Mouse (Mus musculus) gonadal fat pad, adult 2 months (tissue): ENCODE results near the gene Rgs6. TPM values are rescaled to one million over a fixed set of nuclear protein-coding genes. Genes with fewer than 3 reads are reported as not detected.

Experiments used
- DNase-seq: peaks from one replicate; pipeline ENCODE4 v3.0.0-alpha.2; 2012; ENCODE audit warnings: low read depth
- polyA plus RNA-seq: library from polyadenylated mRNA; depleted of rRNA; stranded (reverse); fragments of >200 nt; gene quantifications from 2 replicates; pipeline ENCODE4 v1.2.3, GENCODE M21; 2012; rRNA removed

Gene Rgs6
- polyA plus RNA-seq, result 1.1 TPM in 2 replicates

DNA sequence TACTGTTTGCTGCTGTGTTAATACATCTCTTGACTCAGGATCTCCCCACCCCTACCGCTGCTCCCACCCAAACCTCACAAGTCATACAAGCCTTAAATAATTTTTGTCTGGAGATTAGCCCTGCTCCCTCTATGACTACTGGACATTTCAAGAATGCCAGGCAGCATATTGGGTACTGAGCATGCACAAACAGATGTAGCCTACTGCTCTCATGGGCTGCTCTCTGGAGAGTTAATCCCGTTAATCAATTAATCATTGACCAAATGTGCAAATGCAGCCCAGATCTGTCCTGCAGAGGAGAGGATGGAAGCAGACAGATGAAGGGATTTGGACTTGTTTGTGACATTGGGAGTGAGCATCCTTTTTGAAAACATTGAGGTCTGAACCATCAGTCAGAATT lies at the start of gene Rgs6:
Gene Rgs6 (plus strand): TSS at position 276 of the 400 bp plus-strand sequence.
- no peak for DNase-seq

DNA sequence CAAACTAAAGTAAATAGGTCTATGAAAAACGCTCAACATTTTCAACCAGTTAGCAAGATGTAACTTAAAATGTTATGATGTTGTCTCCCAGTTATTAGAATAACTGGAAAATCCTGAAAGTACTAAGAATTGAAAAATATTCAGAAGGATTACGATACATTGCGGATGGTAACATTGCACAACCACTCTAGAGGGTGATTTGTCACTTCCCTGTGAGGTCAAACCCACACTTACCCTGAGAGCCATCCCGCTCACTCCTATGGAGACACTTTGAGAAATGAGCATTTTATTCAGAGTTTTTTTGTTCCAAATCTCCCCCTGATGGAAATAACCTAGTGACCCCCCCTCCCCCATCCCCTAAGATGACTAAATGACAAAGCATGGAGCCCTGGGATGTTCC lies 41.0 kb upstream of the Rgs6 start:
- no peak for DNase-seq

DNA sequence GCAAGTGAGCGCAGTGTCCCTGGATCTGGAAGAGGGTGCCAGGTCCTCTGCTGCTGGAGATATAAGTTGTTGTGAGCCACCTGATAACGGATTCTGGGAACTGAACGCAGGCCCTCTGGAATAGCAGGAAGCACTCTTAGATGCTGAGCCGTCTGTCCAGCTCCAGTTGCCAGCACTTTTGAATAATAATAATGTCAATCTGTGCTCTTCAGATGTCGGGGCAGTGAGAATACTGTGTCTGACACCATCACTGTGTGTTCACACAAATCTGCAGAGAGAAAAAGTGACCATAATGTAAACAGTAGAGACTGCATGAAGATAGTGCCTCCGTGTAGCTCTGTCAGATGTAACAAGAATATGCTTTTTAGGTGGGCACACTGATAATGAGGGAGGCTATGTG lies 38.9 kb upstream of the Rgs6 start:
- DNase-seq, result no peak

DNA sequence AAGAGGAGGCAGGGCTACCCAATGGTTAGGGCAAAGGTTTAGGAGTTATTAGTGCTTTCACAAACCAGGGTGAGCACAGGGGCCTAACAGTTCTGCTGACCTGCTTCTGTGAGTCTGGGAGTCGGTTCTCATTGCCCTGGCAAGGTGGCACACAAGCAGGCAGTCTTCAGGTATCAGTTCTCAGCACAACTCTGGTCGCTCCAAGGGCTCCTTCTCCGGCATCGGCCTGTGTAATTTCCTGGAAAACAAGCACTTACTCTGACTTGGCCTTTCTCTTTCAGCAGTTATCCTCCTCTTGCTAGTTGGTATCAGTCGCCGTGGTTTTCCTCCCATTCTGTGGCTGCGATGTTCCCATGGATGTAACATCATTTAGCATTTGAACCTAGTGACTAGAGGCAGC lies 38.0 kb upstream of the Rgs6 start:
- DNase-seq, result no peak

- no peak for DNase-seq
Observed at GRCm38 (mm10) chr12:82552376-82552775, 35.7 kb upstream of the Rgs6 start.

DNA sequence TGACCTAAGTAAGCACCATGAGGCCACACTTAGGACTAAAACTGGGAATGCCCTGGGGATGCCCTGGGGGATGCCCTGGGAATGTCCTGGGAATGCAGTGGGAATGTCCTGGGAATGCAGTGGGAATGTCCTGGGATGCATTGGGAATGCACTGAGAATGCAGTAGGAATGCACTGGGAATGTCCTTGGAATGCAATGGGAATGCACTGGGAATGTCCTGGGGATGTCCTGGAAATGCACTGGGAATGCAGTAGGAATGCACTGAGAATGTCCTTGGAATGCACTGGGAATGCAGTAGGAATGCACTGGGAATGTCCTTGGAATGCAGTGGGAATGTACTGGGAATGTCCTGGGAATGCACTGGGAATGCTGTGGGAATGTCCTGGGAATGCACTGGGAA lies 25.2 kb upstream of the Rgs6 start:
- no peak for DNase-seq

GRCm38 (mm10) chr12:82568370-82568769 lies 19.7 kb upstream of the Rgs6 start:
- DNase-seq, result no peak

- no peak for DNase-seq
Observed at GRCm38 (mm10) chr12:82572706-82573105, 15.4 kb upstream of the Rgs6 start.

DNA sequence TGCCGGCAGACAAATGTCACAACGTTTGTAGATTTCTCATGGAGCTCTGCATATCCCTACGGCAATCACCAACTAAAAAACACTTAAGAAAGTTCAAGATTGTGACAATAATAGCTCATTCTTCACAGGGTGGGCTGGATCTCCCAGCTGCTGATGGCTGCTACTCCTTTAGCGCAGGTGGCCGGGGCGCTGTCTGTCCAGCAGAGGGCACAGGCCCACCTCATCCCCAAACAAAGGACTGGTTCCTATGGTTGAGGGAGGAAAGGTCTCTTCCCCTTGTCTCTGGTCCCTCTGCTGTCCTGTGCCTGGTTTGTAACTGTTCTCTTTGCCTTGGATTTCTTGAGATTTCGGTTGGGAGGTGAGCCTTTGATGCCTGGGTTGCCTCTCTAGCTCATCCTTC lies 1.5 kb upstream of the Rgs6 start:
- no peak for DNase-seq

DNA sequence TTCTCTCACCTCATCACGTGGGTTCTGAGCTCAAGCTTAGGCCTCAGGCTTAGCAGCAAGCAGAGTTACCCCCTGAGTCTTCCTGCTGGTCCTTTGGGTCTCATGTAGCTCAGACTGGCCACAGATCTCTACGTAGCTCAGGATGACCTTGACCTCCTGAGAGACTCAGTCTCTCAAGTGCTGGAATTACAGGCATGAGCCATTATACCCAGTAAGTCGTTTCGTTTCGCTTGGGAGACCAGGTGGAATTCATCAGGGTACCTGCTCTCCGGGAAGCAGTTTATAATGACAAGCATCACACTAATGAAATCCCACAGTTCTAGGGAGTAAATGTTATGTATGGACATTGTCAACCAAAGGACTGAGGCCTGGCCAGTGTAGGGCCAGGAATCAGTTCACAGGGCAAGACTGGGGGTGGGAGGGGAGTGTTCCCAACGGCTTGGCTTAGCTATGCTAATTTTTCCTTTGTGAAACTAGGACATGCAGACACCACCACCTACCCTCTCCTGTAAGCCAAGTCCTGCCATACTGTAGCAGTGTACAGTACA lies 670 bp upstream of the Rgs6 start:
- DNase-seq, result no peak

GRCm38 (mm10) chr12:82588846-82589630 lies 946 bp downstream of the Rgs6 start:
- no peak for DNase-seq

- DNase-seq, result no peak
Observed at GRCm38 (mm10) chr12:82599011-82599410, 10.9 kb downstream of the Rgs6 start.

DNA sequence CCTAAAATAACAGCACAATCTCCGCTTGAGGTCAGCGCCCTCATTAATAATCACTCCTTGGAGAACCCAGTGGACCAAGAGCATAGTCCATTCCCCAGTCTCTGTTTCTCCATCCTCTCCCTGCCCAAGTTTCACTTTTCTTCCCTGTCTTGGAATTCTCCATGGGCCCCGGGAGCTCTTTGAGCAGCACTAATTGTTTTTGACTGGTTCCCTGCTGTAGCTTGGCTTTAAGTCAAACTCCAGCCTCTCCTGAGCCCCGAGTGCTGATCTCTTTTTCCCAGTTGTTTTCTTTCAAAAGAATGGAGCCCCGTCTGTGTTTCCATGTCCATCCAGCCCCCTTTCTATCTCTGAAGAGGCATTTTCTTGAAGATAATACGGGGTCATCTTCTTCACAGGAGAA lies 12.3 kb downstream of the Rgs6 start:
- no peak for DNase-seq

DNA sequence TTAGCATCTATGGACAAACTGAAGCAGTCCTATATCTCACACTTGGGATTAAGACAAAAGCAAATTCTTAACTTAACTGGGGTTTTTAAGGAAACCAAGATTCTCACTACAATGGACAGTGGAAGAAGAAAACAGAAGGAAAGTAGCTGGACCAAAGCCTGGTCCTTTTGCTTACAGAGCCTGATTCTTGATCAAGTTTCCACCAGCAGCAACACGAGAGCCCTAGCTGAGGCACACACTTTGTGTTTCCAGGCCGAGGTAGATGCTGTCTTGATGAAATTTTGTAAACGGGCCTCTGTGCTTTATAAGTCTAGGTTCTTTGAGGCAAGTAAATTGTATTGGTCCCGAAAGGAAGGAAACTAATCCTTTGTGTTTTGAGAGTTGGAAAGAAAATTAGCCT lies 14.7 kb downstream of the Rgs6 start:
- no peak for DNase-seq

GRCm38 (mm10) chr12:82603308-82603707 lies 15.2 kb downstream of the Rgs6 start:
- DNase-seq, result no peak

GRCm38 (mm10) chr12:82603979-82604378 lies 15.9 kb downstream of the Rgs6 start:
- no peak for DNase-seq

DNA sequence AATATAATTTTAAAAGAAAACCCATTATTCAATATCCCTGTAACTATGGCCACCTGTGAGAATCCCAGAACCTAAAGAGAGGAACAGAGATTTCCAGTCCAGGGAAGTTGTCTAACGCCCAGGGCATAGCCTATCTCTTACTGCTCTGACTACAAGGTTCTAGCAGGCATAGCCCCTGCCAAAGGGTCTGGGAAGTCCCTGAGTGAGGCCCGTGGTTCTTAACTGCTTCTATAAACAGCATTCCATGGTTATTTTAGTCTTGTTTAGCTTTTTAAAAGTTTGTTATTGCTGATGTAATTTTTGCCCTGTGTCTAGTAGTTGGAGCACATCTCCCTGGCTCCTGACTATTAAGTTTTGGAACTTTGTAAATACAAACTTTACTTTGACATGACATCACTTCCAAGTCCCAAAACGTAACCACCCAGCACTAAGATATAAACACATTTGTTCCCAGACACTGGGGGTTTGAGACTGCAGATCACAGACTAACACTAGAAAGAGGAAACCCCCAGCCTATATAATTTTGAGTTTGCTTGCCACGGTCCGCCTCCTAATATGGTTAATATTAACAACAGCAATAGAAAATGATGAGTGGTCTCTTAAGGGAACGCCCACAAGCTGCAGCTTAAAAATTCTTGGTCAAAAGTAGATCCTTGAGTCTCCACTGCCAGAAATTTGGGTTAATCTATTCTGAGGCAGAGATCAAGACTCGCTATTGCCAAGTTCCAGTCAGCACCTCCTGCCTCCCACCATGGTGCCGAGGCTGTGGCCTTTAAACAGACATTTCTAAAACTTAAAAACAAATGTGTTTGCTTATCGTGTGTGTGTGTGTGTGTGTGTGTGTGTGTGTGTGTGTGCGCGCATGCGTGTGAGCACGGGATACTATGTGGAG lies 24.9 kb downstream of the Rgs6 start:
- no peak for DNase-seq

DNA sequence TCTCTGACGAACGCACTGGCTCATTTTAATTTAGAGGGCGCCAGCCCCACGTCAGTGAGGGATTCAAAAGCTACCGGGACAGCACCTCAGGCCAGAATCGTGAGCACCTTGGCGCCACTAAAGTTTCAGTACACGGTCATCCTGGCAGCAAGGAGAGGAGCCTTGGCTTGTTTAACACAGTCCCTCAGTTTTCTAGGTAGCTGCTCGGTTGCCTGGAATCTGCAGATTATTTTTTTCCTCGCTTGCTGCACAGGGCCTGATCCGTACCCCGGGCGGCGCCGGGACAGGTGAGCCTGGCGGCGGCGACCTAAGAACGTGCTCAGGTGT lies 28.4 kb downstream of the Rgs6 start:
- DNase-seq, result no peak

DNA sequence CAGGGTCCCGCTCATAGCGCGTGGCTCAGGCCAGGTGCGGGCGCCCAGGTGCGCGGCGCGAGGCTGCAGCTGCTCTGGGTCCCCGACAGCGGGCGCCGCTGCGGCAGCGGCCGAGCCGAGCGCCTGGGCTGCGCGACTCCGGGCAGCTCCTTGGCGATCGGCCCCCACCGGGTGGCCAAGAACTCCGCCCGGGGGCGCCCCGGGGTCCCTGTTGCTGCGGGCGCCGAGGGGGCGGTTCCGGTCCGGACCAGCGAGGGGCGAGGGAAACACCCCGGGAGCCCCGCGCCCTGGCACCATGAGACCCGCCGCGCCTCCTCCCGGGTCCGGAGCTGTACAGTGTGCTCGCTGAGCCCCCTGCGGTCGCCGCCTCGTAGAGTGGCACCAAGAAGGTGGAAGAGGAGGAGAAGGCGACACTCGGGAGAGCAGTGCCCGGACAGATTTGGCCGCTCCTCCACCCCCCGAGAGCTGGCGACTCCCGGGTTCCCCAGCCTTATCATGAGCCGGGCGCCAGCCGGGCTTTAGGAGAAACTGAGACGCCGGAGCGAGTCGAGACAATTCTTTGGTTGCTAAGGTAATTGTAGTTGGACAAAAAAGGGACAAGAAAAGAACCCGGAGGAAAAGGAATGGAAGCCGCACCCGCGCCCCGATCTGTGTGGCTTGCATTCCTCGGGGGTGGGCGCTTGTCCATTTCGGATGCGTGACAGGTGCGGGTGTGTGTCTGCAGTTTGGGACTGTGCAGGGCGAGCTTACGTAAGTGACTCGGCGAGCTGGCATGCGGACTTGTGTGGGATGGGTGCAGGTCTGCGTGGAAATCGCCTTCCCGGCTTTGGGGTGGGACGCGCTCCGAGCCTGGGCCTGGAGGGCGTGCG lies 29.0 kb downstream of the Rgs6 start:
- DNase-seq, result no peak

DNA sequence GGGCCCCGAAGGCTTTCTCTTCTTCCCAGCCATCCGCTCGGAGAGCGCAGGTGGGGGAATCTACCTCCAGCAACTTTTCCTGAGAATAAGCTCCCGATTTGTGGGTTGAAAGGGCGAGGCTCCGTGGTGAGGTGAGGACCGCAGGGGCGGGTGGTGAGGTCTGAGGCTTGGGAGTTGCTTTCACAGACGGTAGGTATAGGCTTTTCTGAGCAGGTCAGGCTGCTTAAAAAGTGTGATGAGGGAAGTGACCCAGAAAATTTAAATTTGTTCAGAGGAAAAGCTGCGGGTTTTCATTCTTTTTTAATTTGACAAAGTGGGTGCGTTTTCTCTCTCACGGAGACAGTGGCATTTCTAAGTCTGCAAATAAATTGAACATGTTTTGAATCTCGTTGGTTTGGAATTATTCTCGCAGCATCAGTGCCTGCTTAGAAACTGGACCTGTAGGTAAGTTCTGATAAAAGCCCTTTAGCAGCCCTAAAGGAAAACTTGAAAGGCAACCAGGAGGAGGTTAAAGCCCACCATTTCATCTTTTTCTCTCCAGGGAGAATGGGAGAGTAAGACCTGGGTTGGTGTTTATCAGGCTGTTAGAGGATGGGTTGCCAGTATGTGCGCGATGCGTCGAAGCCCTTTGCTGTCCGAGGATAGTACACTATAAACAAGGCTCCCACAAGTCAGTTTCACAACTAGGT lies 29.7 kb downstream of the Rgs6 start:
- DNase-seq, result no peak

DNA sequence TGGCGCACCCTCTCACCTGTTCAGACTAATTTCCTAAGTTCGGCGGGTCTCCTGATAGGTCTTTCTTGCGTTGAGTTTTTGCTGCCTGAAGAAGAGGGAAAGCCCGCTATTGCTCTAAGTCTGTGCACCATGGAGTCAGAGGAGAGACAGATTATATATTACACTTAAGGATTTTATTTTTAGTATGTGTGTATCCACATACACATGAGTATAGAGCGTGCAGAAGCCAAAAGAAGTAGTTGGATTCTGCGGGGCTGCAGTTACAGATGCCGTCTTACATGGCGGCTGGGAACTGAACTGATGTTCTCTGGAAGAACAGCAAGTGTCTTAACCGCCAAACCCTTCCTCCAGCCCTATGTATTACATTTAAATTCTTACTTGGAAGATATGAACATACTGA lies 52.3 kb downstream of the Rgs6 start:
- DNase-seq, result no peak
